ENCODE assay signal across 27 mouse cellular contexts in the genomic region with DNA sequence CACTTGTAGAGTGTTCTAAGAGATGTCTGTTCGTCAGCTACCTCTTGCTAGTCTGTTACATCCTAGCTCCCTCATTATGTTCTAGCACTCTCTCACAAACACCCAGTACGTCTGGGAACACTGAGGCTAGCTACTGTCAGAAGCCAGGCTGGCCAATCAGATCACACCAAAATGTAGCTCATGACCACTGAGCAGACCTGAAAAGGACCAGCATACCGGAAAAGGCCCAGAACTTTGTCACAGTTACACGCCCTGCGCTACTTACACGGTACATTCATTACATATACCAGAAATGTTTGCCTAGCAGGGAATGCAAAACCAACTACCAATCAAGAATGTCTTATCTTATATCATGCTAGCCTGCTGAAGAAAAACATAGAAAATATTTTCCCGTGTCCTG.
DNase-seq lines count a peak whose midpoint lies in the region; ATAC-seq and TF ChIP-seq lines count a peak whose summit lies in the region.
"Had no signal": no experiment of that assay in that cellular context is flagged by ENCODE, and none has a peak within 500 bp of the region (broad histone marks: within the 10 kb centered on the region; RNA-seq: fewer than 3 reads in every experiment).

No protein-coding gene starts in this region.

- WGBS in kidney, embryonic 15.5 days = 88% methylated on average over 7 of the region's 7 CpGs
- WGBS in kidney, adult 2 months = 95% methylated on average over 7 of the region's 7 CpGs
- 75% methylated on average over 7 of the region's 7 CpGs for WGBS in stomach, embryonic 16.5 days
- 89% methylated on average over 7 of the region's 7 CpGs for WGBS in neural tube, embryonic 15.5 days

- no peak overlapping the region for H3K4me3 ChIP-seq in kidney, embryonic 15.5 days (replicated peaks)
- H3K4me3 ChIP-seq in kidney, adult 2 months (ENCODE audit: insufficient read depth, low read depth, low read length) = no peak overlapping the region
- no peak overlapping the region for H3K4me3 ChIP-seq in stomach, embryonic 16.5 days (replicated peaks; ENCODE audit: low read length)
- no peak overlapping the region for H3K4me3 ChIP-seq in neural tube, embryonic 15.5 days (replicated peaks)
- H3K4me3 ChIP-seq: embryonic facial prominence, embryonic 13.5 days; embryonic facial prominence, embryonic 15.5 days; erythroblast, embryonic 14.5 days; forebrain, embryonic 10.5 days; forebrain, embryonic 13.5 days; forebrain, embryonic 15.5 days had no signal

- no peaks in the 10 kb centered on the region for H3K27me3 ChIP-seq in kidney, embryonic 15.5 days
- no peaks in the 10 kb centered on the region for H3K27me3 ChIP-seq in kidney, adult 2 months (replicated peaks; ENCODE audit: control insufficient read depth, insufficient read depth, low read length)
- no peaks in the 10 kb centered on the region for H3K27me3 ChIP-seq in stomach, embryonic 16.5 days (ENCODE audit: control insufficient read depth, insufficient read depth, low read length)
- H3K27me3 ChIP-seq in neural tube, embryonic 15.5 days (replicated peaks) = no peaks in the 10 kb centered on the region
- H3K27me3 ChIP-seq: CH12.LX; embryonic facial prominence, embryonic 15.5 days; forebrain, embryonic 13.5 days; forebrain, embryonic 15.5 days; Patski had no signal

- no peak for TF ChIP-seq POLR2A in kidney, adult 2 months (IDR thresholded peaks at IDR 0.05; ENCODE audit: low read depth, low read length)

- peaks cover 7% of the 10 kb centered on the region; the same call in 1 of the 2 replicates for H3K4me1 ChIP-seq in kidney, embryonic 15.5 days
- peaks cover 7% of the 10 kb centered on the region; the same call in 1 of the 2 replicates for H3K4me1 ChIP-seq in kidney, adult 2 months (ENCODE audit: control insufficient read depth, insufficient read depth, low read length)
- H3K4me1 ChIP-seq in stomach, embryonic 16.5 days (ENCODE audit: control insufficient read depth, insufficient read depth, low read length) = no peaks in the 10 kb centered on the region
- peaks cover 6% of the 10 kb centered on the region for H3K4me1 ChIP-seq in neural tube, embryonic 15.5 days
- H3K4me1 ChIP-seq: embryonic facial prominence, embryonic 13.5 days; embryonic facial prominence, embryonic 15.5 days; forebrain, embryonic 10.5 days; forebrain, embryonic 13.5 days had no signal

- H3K36me3 ChIP-seq in kidney, embryonic 15.5 days = no peaks in the 10 kb centered on the region
- no peaks in the 10 kb centered on the region for H3K36me3 ChIP-seq in kidney, adult 2 months (ENCODE audit: control insufficient read depth, insufficient read depth, low read length)
- no peaks in the 10 kb centered on the region for H3K36me3 ChIP-seq in stomach, embryonic 16.5 days (ENCODE audit: control insufficient read depth, insufficient read depth, low read length)
- no peaks in the 10 kb centered on the region for H3K36me3 ChIP-seq in neural tube, embryonic 15.5 days
- H3K36me3 ChIP-seq: embryonic facial prominence, embryonic 13.5 days; embryonic facial prominence, embryonic 15.5 days; forebrain, embryonic 10.5 days; forebrain, embryonic 15.5 days; G1E had no signal

- H3K4me2 ChIP-seq in kidney, embryonic 15.5 days = no peak overlapping the region
- no peak overlapping the region for H3K4me2 ChIP-seq in stomach, embryonic 16.5 days (ENCODE audit: low read depth, low read length)
- no peak overlapping the region for H3K4me2 ChIP-seq in neural tube, embryonic 15.5 days
- H3K4me2 ChIP-seq: embryonic facial prominence, embryonic 13.5 days; embryonic facial prominence, embryonic 15.5 days; forebrain, embryonic 13.5 days; forebrain, embryonic 15.5 days had no signal

- no peak overlapping the region for H3K9ac ChIP-seq in kidney, embryonic 15.5 days
- H3K9ac ChIP-seq in stomach, embryonic 16.5 days (ENCODE audit: low read length) = no peak overlapping the region
- H3K9ac ChIP-seq in neural tube, embryonic 15.5 days (replicated peaks) = no peak overlapping the region
- H3K9ac ChIP-seq: embryonic facial prominence, embryonic 13.5 days; embryonic facial prominence, embryonic 15.5 days; forebrain, embryonic 13.5 days; forebrain, embryonic 15.5 days had no signal

- no peak for DNase-seq in kidney, adult 2 months
- peak; percentile 55 for DNase-seq in urinary bladder, postnatal 14 days (ENCODE audit: low spot score)
- DNase-seq in urinary bladder, postnatal 10 days (ENCODE audit: low spot score) = no peak
- DNase-seq in cerebellum, adult 18-20 months = no peak
- DNase-seq: adrenal gland, postnatal 14 days; adrenal gland, postnatal 36 days; B cell, adult 2 months; cerebellum, adult 11-12 months; cerebellum, adult 8-10 months; cerebellum, adult 9-11 months; cerebellum, postnatal 14 days; cerebellum, postnatal 36 days; embryo, embryonic 11 days had no signal

- peak overlapping the region; percentile 84; the same call in 1 of the 2 replicates for H3K27ac ChIP-seq in kidney, embryonic 15.5 days
- H3K27ac ChIP-seq in kidney, adult 2 months (ENCODE audit: insufficient read depth, low read depth, low read length) = no peak overlapping the region
- peak overlapping the region; percentile 91 for H3K27ac ChIP-seq in stomach, embryonic 16.5 days (ENCODE audit: low read length)
- no peak overlapping the region for H3K27ac ChIP-seq in neural tube, embryonic 15.5 days (replicated peaks)
- H3K27ac ChIP-seq: embryonic facial prominence, embryonic 13.5 days; embryonic facial prominence, embryonic 15.5 days; forebrain, embryonic 10.5 days; forebrain, embryonic 13.5 days; forebrain, embryonic 15.5 days had no signal

- H3K9me3 ChIP-seq in kidney, embryonic 15.5 days (replicated peaks) = no peaks in the 10 kb centered on the region
- H3K9me3 ChIP-seq in stomach, embryonic 16.5 days (replicated peaks; ENCODE audit: control insufficient read depth, low read length) = no peaks in the 10 kb centered on the region
- no peaks in the 10 kb centered on the region for H3K9me3 ChIP-seq in neural tube, embryonic 15.5 days (replicated peaks)
- H3K9me3 ChIP-seq: embryonic facial prominence, embryonic 15.5 days; forebrain, embryonic 10.5 days; forebrain, embryonic 13.5 days; forebrain, embryonic 15.5 days; G1E had no signal

- no peak for TF ChIP-seq CTCF in kidney, adult 2 months (conservative IDR thresholded peaks at IDR 0.05; ENCODE audit: insufficient read depth, insufficient read length, low read depth, low read length)

- no peak for ATAC-seq in kidney, embryonic 15.5 days (replicated peaks; ENCODE audit: low FRiP score)
- ATAC-seq in stomach, embryonic 16.5 days (ENCODE audit: insufficient read depth, low FRiP score) = peak; percentile 43; the same call in 1 of the 2 replicates
- ATAC-seq in neural tube, embryonic 15.5 days (ENCODE audit: low FRiP score) = no peak
- ATAC-seq: activated CD4-positive, CD25-positive, alpha-beta regulatory T cell, adult 4 months; CD4-positive, CD25-positive, alpha-beta regulatory T cell, adult 4 months; forebrain, embryonic 15.5 days; Patski had no signal

Comparison
In these comparisons a context has a peak if more than half of its experiments do, and no peak if none do; other contexts are left out.
1. H3K27ac ChIP-seq: peak in kidney, embryonic 15.5 days (single experiment) and stomach, embryonic 16.5 days (single experiment); none in kidney, adult 2 months (single experiment) and neural tube, embryonic 15.5 days (single experiment).